Mouse (Mus musculus): ENCODE results near the gene Tbc1d2.

- peak; percentile 94 for TF ChIP-seq CTCF (IDR thresholded peaks at IDR 0.05; ENCODE audit: low read depth)
- no peak for TF ChIP-seq EP300 (IDR thresholded peaks at IDR 0.05; ENCODE audit: low read depth)
Observed at GRCm38 (mm10) chr4:46601844-46602423, 48.1 kb downstream of the Tbc1d2 start, which contains the start of gene Coro2a.
